Mouse (Mus musculus): ENCODE measurements around the gene Coro1c. TPM values are rescaled to one million over a fixed set of nuclear protein-coding genes. Genes with fewer than 3 reads are reported as not detected.

Coro1c gene
- total and polyA plus RNA-seq, 2 experiments from 2014 or later, result 167 to 178 TPM

- ATAC-seq, result peak; percentile 75
- no peak for DNase-seq
Observed at GRCm38 (mm10) chr5:113937650-113938049, 29.1 kb upstream of the Coro1c start.

GRCm38 (mm10) chr5:113933889-113934288 lies 25.3 kb upstream of the Coro1c start:
- no peak for TF ChIP-seq CTCF (IDR thresholded peaks at IDR 0.05; ENCODE audit: low read depth)
- H3K4me3 ChIP-seq (ENCODE audit: low read depth, low read length), result no peak overlapping the region
- H3K27ac ChIP-seq (ENCODE audit: low read depth, low read length), result no peak overlapping the region
- no peak for DNase-seq
- H3K36me3 ChIP-seq (ENCODE audit: insufficient read depth), result no peaks in the 10 kb centered on the region
- WGBS, result 83% methylated on average over 6 of the region's 6 CpGs
- H3K4me2 ChIP-seq (ENCODE audit: low read depth), result no peak overlapping the region
- H3K9ac ChIP-seq, result no peak overlapping the region
- peaks cover 4% of the 10 kb centered on the region; the same call in 1 of the 2 replicates for H3K4me1 ChIP-seq (ENCODE audit: insufficient read depth)
- H3K9me3 ChIP-seq (ENCODE audit: low read length), result no peaks in the 10 kb centered on the region
- ATAC-seq, result no peak
- no peaks in the 10 kb centered on the region for H3K27me3 ChIP-seq (ENCODE audit: insufficient read depth, low read length)

More at GRCm38 (mm10) chr5:113937650-113938049, 29.1 kb upstream of the Coro1c start:
- H3K36me3 ChIP-seq (ENCODE audit: insufficient read depth), result peaks cover 27% of the 10 kb centered on the region
- no peaks in the 10 kb centered on the region for H3K9me3 ChIP-seq (ENCODE audit: low read length)
- no peak for TF ChIP-seq CTCF (IDR thresholded peaks at IDR 0.05; ENCODE audit: low read depth)
- H3K4me2 ChIP-seq (ENCODE audit: low read depth), result no peak overlapping the region
- 30% methylated on average over 7 of the region's 7 CpGs for WGBS
- H3K4me3 ChIP-seq (ENCODE audit: low read depth, low read length), result no peak overlapping the region
- no peaks in the 10 kb centered on the region for H3K27me3 ChIP-seq (ENCODE audit: insufficient read depth, low read length)
- H3K27ac ChIP-seq (ENCODE audit: low read depth, low read length), result peak overlapping the region; percentile 24; the same call in 1 of the 2 replicates
- H3K4me1 ChIP-seq (ENCODE audit: insufficient read depth), result no peaks in the 10 kb centered on the region
- H3K9ac ChIP-seq, result no peak overlapping the region

- no peak overlapping the region for H3K4me2 ChIP-seq (ENCODE audit: low read depth)
- peak; percentile 48 for TF ChIP-seq CTCF (IDR thresholded peaks at IDR 0.05; ENCODE audit: low read depth)
- H3K9me3 ChIP-seq (ENCODE audit: low read length), result no peaks in the 10 kb centered on the region
- 84% methylated on average over 4 of the region's 4 CpGs for WGBS
- no peaks in the 10 kb centered on the region for H3K36me3 ChIP-seq (ENCODE audit: insufficient read depth)
- DNase-seq (no peak), ATAC-seq (no peak)
- no peak overlapping the region for H3K27ac ChIP-seq (ENCODE audit: low read depth, low read length)
- peaks cover 4% of the 10 kb centered on the region; the same call in 1 of the 2 replicates for H3K4me1 ChIP-seq (ENCODE audit: insufficient read depth)
- no peak overlapping the region for H3K9ac ChIP-seq
- H3K27me3 ChIP-seq (ENCODE audit: insufficient read depth, low read length), result no peaks in the 10 kb centered on the region
- no peak overlapping the region for H3K4me3 ChIP-seq (ENCODE audit: low read depth, low read length)
Observed at GRCm38 (mm10) chr5:113933480-113933879, 24.9 kb upstream of the Coro1c start.

DNA sequence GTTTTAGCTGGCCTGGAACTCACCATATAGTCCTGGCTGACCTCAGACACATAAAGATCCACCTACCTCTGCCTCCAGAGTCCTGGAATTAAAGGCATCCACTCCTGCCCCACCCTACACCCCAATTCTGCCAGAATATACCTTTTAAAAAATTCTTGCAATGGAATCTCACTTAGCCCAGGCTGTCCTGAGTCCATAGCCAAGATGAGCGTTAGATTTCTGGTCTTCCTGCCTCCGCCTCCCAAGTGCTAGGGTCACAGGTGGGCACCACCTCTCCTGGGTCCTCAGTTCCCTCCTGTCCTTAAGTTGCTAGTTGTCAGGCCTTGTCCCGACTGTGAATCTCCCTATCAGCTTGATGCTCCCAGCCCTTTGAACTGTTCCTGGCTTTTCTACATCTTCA lies 23.8 kb upstream of the Coro1c start:
- no peak for TF ChIP-seq CTCF (IDR thresholded peaks at IDR 0.05; ENCODE audit: low read depth)
- 83% methylated on average over 3 of the region's 3 CpGs for WGBS
- Histone ChIP-seq H3K27me3 (ENCODE audit: insufficient read depth, low read length) (no peaks in the 10 kb centered on the region), H3K4me2 (ENCODE audit: low read depth) (no peak overlapping the region), H3K4me3 (ENCODE audit: low read depth, low read length) (no peak overlapping the region), H3K4me1 (ENCODE audit: insufficient read depth) (peaks cover 4% of the 10 kb centered on the region; the same call in 1 of the 2 replicates), H3K27ac (ENCODE audit: low read depth, low read length) (no peak overlapping the region), H3K9ac (no peak overlapping the region), H3K36me3 (ENCODE audit: insufficient read depth) (no peaks in the 10 kb centered on the region), H3K9me3 (ENCODE audit: low read length) (no peaks in the 10 kb centered on the region)
- ATAC-seq (no peak), DNase-seq (no peak)

- Histone ChIP-seq H3K9me3 (ENCODE audit: low read length) (no peaks in the 10 kb centered on the region), H3K9ac (no peak overlapping the region), H3K27ac (ENCODE audit: low read depth, low read length) (no peak overlapping the region), H3K4me3 (ENCODE audit: low read depth, low read length) (no peak overlapping the region), H3K27me3 (ENCODE audit: insufficient read depth, low read length) (no peaks in the 10 kb centered on the region), H3K36me3 (ENCODE audit: insufficient read depth) (no peaks in the 10 kb centered on the region), H3K4me2 (ENCODE audit: low read depth) (no peak overlapping the region), H3K4me1 (ENCODE audit: insufficient read depth) (peaks cover 4% of the 10 kb centered on the region; the same call in 1 of the 2 replicates)
- TF ChIP-seq CTCF (IDR thresholded peaks at IDR 0.05; ENCODE audit: low read depth), result no peak
- WGBS, result 26% methylated on average over 18 of the region's 18 CpGs
- DNase-seq, result peak; percentile 30
- ATAC-seq, result peak; percentile 63
Observed at GRCm38 (mm10) chr5:113930648-113931609, 22.4 kb upstream of the Coro1c start.

DNA sequence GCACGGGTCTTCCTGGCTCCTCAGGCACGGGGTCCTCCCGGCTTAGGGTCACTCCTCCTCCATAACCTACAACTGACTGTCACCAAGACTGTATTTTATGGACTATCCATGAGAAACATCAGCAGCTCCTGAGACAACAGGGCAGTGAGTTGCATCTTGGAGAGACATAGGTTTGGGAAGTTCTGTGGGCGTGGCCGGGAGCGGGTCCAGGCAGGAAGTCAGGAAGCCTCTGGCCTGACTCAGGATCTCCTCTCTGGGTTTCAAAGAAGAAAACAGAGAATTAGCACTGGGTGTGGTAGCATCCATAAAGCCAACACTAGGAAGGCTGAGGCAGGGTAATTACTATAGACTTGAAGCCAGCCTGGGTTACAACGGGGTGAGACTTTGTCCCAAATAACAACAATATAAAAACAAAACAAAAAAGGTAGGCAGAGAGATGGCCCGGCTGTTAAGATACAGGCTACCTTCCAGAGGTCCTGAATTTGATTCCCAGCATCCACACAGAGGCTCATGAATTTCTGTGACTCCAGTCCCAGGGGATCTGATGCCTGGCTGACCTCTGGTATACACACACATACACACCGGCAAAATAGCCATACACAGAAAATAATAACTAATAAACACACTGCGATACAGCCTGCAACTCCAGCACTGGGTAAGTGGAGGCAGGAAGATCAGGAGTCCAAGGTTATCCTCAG lies 21.5 kb upstream of the Coro1c start:
- Histone ChIP-seq H3K9ac (no peak overlapping the region), H3K4me3 (ENCODE audit: low read depth, low read length) (no peak overlapping the region), H3K4me1 (ENCODE audit: insufficient read depth) (peaks cover 4% of the 10 kb centered on the region; the same call in 1 of the 2 replicates), H3K4me2 (ENCODE audit: low read depth) (no peak overlapping the region), H3K27ac (ENCODE audit: low read depth, low read length) (no peak overlapping the region), H3K36me3 (ENCODE audit: insufficient read depth) (no peaks in the 10 kb centered on the region), H3K9me3 (ENCODE audit: low read length) (no peaks in the 10 kb centered on the region), H3K27me3 (ENCODE audit: insufficient read depth, low read length) (no peaks in the 10 kb centered on the region)
- DNase-seq (no peak), ATAC-seq (no peak)
- no peak for TF ChIP-seq CTCF (IDR thresholded peaks at IDR 0.05; ENCODE audit: low read depth)
- 68% methylated on average over 10 of the region's 10 CpGs for WGBS
